Mouse (Mus musculus) lung, embryonic 14.5 days (tissue): ENCODE results near the gene St3gal4. TPM values are rescaled to one million over a fixed set of nuclear protein-coding genes. Genes with fewer than 3 reads are reported as not detected.

Experiments used
- ATAC-seq: fragments of 200-750 bp; cut with Nextera tagmentation; 2 replicates; pipeline ENCODE4 v1.8.0; 2017; ENCODE audit warnings: mild to moderate bottlenecking, moderate TSS enrichment, moderate library complexity; ENCODE audit not compliant: insufficient read depth
- DNase-seq: peaks from one replicate; pipeline ENCODE4 v3.0.0-alpha.2; 2015
- H3K27ac ChIP-seq: fragments of 300-500 bp; sonication (generic); 2 replicates; pipeline ENCODE4 v1.5.1; 2014; ENCODE audit warnings: low read depth, mild to moderate bottlenecking, moderate library complexity
- H3K27me3 ChIP-seq: fragments of 300-500 bp; sonication (generic); 2 replicates; pipeline ENCODE4 v1.6.1; 2014; ENCODE audit warnings: low read length, control low read depth; ENCODE audit not compliant: insufficient read depth
- H3K36me3 ChIP-seq: fragments of 300-500 bp; sonication (generic); 2 replicates; pipeline ENCODE4 v1.6.1; 2014; ENCODE audit warnings: control low read depth; ENCODE audit not compliant: insufficient read depth
- H3K4me1 ChIP-seq: fragments of 300-500 bp; sonication (generic); 2 replicates; pipeline ENCODE4 v1.6.1; 2014; ENCODE audit warnings: antibody characterized with exemption, control low read depth; ENCODE audit not compliant: insufficient read depth
- H3K4me2 ChIP-seq: fragments of 300-500 bp; sonication (generic); 2 replicates; pipeline ENCODE4 v1.6.1; 2014; ENCODE audit warnings: mild to moderate bottlenecking
- H3K4me3 ChIP-seq: fragments of 300-500 bp; sonication (generic); 2 replicates; pipeline ENCODE4 v1.5.1; 2014; ENCODE audit warnings: low read depth, low read length
- H3K9ac ChIP-seq: fragments of 300-500 bp; sonication (generic); 2 replicates; pipeline ENCODE4 v1.6.1; 2014
- H3K9me3 ChIP-seq: fragments of 300-500 bp; sonication (generic); 2 replicates; pipeline ENCODE4 v1.6.1; 2016; ENCODE audit warnings: low read depth, low read length, control low read depth
- CTCF ChIP-seq: IDR thresholded peaks from 2 replicates; pipeline ENCODE4 v1.5.1; 2016; ENCODE audit warnings: antibody characterized with exemption, low read depth
- WGBS: fragments of 180-500 bp; shearing (Covaris S2); extraction: QIAGEN DNeasy Blood & Tissue Kit; methylation state at CpG from one replicate; pipeline ENCODE4 v1.1.7; 2014; 5-methylcytosine and 5-hydroxymethylcytosine counted together
- polyA plus RNA-seq: library from polyadenylated mRNA; unstranded; fragments of >200 nt; fragmentation: Nextera tagmentation; extraction: Ambion mirVana; gene quantifications from 2 replicates; pipeline ENCODE4 v1.2.1, GENCODE M21; 2014

The St3gal4 gene
- polyA plus RNA-seq, 1 experiment from 2014 or later: 33.4 TPM

- TF ChIP-seq CTCF: no peak
- no peaks in the 10 kb centered on the region for H3K27me3 ChIP-seq
- H3K4me1 ChIP-seq: peaks cover 17% of the 10 kb centered on the region
- H3K27ac ChIP-seq: no peak overlapping the region
- ATAC-seq (no peak), DNase-seq (no peak)
- H3K4me2 ChIP-seq: no peak overlapping the region
- no peaks in the 10 kb centered on the region for H3K9me3 ChIP-seq
- no peak overlapping the region for H3K9ac ChIP-seq
- no peak overlapping the region for H3K4me3 ChIP-seq
- WGBS: 68% methylated on average over 6 of the region's 6 CpGs
- H3K36me3 ChIP-seq: peaks cover 31% of the 10 kb centered on the region
Measured at GRCm38 (mm10) chr9:35048449-35048848, 70.6 kb downstream of the St3gal4 start.

- Histone ChIP-seq H3K27me3 (no peaks in the 10 kb centered on the region), H3K36me3 (peaks cover 15% of the 10 kb centered on the region), H3K4me3 (no peak overlapping the region), H3K9ac (no peak overlapping the region), H3K4me2 (no peak overlapping the region), H3K9me3 (no peaks in the 10 kb centered on the region), H3K4me1 (peaks cover 17% of the 10 kb centered on the region), H3K27ac (peak overlapping the region; percentile 77)
- peak; percentile 92 for ATAC-seq
- WGBS: 40% methylated on average over 2 of the region's 2 CpGs
- peak; percentile 18; the same call in 1 of the 2 replicates for TF ChIP-seq CTCF
- peak; percentile 93 for DNase-seq
Measured at GRCm38 (mm10) chr9:35045756-35046155, 73.3 kb downstream of the St3gal4 start.

- H3K4me3 ChIP-seq: no peak overlapping the region
- H3K4me1 ChIP-seq: peaks cover 20% of the 10 kb centered on the region
- no peak overlapping the region for H3K9ac ChIP-seq
- peak; percentile 80 for DNase-seq
- peaks cover 15% of the 10 kb centered on the region for H3K36me3 ChIP-seq
- no peaks in the 10 kb centered on the region for H3K27me3 ChIP-seq
- H3K27ac ChIP-seq: peak overlapping the region; percentile 77
- peak; percentile 74 for ATAC-seq
- TF ChIP-seq CTCF: no peak
- no peaks in the 10 kb centered on the region for H3K9me3 ChIP-seq
- no peak overlapping the region for H3K4me2 ChIP-seq
- WGBS: 48% methylated on average over 11 of the region's 11 CpGs
Measured at GRCm38 (mm10) chr9:35045031-35045531, 74.0 kb downstream of the St3gal4 start.

GRCm38 (mm10) chr9:35044458-35044857 lies 74.6 kb downstream of the St3gal4 start:
- 13% methylated on average over 15 of the region's 15 CpGs for WGBS
- no peak for TF ChIP-seq CTCF
- DNase-seq (peak; percentile 65), ATAC-seq (peak; percentile 5; the same call in 1 of the 2 replicates)
- Histone ChIP-seq H3K4me2 (peak overlapping the region; percentile 3; the same call in 1 of the 2 replicates), H3K4me3 (no peak overlapping the region), H3K27ac (peak overlapping the region; percentile 77), H3K36me3 (peaks cover 15% of the 10 kb centered on the region), H3K9ac (peak overlapping the region; percentile 13; the same call in 1 of the 2 replicates), H3K9me3 (no peaks in the 10 kb centered on the region), H3K4me1 (peaks cover 21% of the 10 kb centered on the region), H3K27me3 (no peaks in the 10 kb centered on the region)

GRCm38 (mm10) chr9:35043619-35044018 lies 75.4 kb downstream of the St3gal4 start:
- Histone ChIP-seq H3K36me3 (peaks cover 15% of the 10 kb centered on the region), H3K27me3 (no peaks in the 10 kb centered on the region), H3K4me1 (peaks cover 21% of the 10 kb centered on the region), H3K9ac (no peak overlapping the region), H3K4me2 (no peak overlapping the region), H3K4me3 (no peak overlapping the region), H3K9me3 (no peaks in the 10 kb centered on the region), H3K27ac (no peak overlapping the region; the same call in 1 of the 2 replicates)
- WGBS: 74% methylated on average over 7 of the region's 7 CpGs
- no peak for ATAC-seq
- TF ChIP-seq CTCF: no peak
- no peak for DNase-seq

DNA sequence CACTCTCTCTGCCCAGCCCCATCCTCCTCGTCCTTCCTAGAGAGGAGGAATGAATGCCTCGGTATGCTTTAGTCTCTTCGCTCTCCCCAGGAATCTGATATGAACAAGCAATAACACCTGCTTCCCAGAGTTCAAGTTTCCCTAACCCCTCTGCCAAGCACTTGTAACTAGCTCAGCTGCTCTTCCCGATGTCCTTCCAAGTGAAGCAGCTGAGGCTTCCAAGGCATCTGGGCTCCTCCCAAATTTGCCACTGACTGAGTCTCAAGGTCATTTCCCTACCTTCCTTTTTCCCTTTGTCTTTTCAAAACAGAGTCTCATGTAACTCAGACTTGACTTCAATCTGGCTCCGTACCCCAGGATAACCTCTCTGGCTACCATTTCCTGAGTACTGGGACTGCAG lies 77.6 kb downstream of the St3gal4 start:
- no peak overlapping the region for H3K4me2 ChIP-seq
- WGBS: 47% methylated on average over 5 of the region's 5 CpGs
- no peaks in the 10 kb centered on the region for H3K36me3 ChIP-seq
- H3K4me3 ChIP-seq: no peak overlapping the region
- no peak for ATAC-seq
- no peaks in the 10 kb centered on the region for H3K27me3 ChIP-seq
- no peak overlapping the region for H3K9ac ChIP-seq
- H3K9me3 ChIP-seq: no peaks in the 10 kb centered on the region
- H3K4me1 ChIP-seq: peaks cover 21% of the 10 kb centered on the region
- no peak for TF ChIP-seq CTCF
- H3K27ac ChIP-seq: no peak overlapping the region
- no peak for DNase-seq

DNA sequence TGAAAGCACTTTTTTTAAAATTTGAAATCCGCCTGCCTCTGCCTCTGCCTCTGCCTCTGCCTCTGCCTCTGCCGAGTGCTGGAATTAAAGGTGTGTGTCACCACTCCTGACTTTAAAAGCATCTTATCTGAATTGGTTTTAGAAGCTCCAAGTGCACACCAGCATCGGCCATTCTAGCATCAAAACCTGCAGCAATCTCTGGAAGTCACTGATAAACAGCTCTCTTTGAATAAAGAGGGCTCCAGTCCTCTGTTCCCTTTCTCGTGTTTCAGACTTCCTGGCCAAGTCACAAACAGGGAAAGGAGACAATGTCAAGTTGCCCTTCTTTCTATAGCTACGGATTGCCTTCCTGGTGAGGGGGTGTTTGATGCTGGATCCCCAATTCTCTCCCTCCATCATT lies 79.2 kb downstream of the St3gal4 start:
- Histone ChIP-seq H3K4me3 (no peak overlapping the region), H3K9me3 (no peaks in the 10 kb centered on the region), H3K36me3 (no peaks in the 10 kb centered on the region), H3K9ac (no peak overlapping the region), H3K27ac (peak overlapping the region; percentile 48; the same call in 1 of the 2 replicates), H3K4me2 (no peak overlapping the region), H3K4me1 (peaks cover 17% of the 10 kb centered on the region), H3K27me3 (no peaks in the 10 kb centered on the region)
- DNase-seq: no peak
- 49% methylated on average over 5 of the region's 5 CpGs for WGBS
- no peak for ATAC-seq
- TF ChIP-seq CTCF: no peak
